Mouse (Mus musculus) kidney, adult 2 months (tissue): ENCODE measurements at regions not wholly inside any gene's neighbourhood (a gene's known extent, or its start where the extent isn't known, plus 50 kb on each side); places are given as distances from the start of the nearest gene placed in this dataset.

Experiments used
- CTCF ChIP-seq: fragments of 200-500 bp; conservative IDR thresholded peaks from 2 replicates; pipeline ENCODE4 v1.5.1; 2011; ENCODE audit warnings: low read depth, mild to moderate bottlenecking, control low read depth, low read length, moderate library complexity, mixed read lengths; ENCODE audit not compliant: insufficient read depth, insufficient read length
- POLR2A ChIP-seq: fragments of 200-500 bp; IDR thresholded peaks from one replicate; pipeline ENCODE4 v1.6.1; 2011; ENCODE audit warnings: low read depth, low read length, control low read depth

DNA sequence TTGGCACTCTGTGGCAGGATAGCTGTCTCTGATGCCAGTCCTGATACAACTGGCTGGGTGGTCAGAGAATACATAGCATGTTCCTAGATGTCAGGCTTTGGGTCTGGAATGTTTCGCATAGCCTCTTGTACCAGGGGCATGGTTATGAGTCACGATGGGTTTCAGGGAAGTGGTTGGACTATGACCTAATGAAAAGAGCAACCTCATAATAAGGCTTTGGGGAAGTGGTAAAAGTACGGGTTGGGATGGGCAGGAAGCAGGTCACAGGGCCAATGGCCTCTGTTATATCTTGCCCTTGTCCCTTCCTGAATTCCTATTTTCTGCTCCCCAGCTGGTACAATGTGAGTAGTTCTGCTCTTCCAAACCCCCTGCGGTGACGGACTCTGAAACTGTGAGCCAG, 59.5 kb upstream of the Pitx1 start:
- no peak for TF ChIP-seq CTCF
- TF ChIP-seq POLR2A, result no peak
